Mouse (Mus musculus): ENCODE results near the gene Zfp423. TPM values are rescaled to one million over a fixed set of nuclear protein-coding genes. Genes with fewer than 3 reads are reported as not detected.

Gene Zfp423
- polyA plus RNA-seq, 1 experiment from 2014 or later = 35.0 TPM

GRCm38 (mm10) chr8:87662307-87662771 is 297.1 kb downstream of the Zfp423 start:
- H3K9me3 ChIP-seq (ENCODE audit: control insufficient read depth, low read length) = no peaks in the 10 kb centered on the region
- H3K27ac ChIP-seq (ENCODE audit: low read depth, low read length) = peak overlapping the region; percentile 81
- WGBS = 3% methylated on average over 27 of the region's 27 CpGs
- peaks cover 56% of the 10 kb centered on the region for H3K4me1 ChIP-seq (ENCODE audit: control insufficient read depth, insufficient read depth, low read length)
- peak overlapping the region; percentile 8; the same call in 1 of the 2 replicates for H3K4me3 ChIP-seq (ENCODE audit: low read depth, low read length)
- H3K36me3 ChIP-seq (ENCODE audit: control insufficient read depth, insufficient read depth, low read length) = no peaks in the 10 kb centered on the region
- ATAC-seq (ENCODE audit: low read depth) = no peak; the same call in 1 of the 2 replicates
- H3K4me2 ChIP-seq (ENCODE audit: low read depth, low read length) = peak overlapping the region; percentile 41
- no peaks in the 10 kb centered on the region for H3K27me3 ChIP-seq (ENCODE audit: control insufficient read depth, insufficient read depth, low read length)
- H3K9ac ChIP-seq (replicated peaks; ENCODE audit: low read depth, low read length) = peak overlapping the region; percentile 39; the same call in 1 of the 2 replicates

GRCm38 (mm10) chr8:87660916-87661910 is 298.2 kb downstream of the Zfp423 start:
- Histone ChIP-seq H3K9me3 (ENCODE audit: control insufficient read depth, low read length) (no peaks in the 10 kb centered on the region), H3K4me3 (ENCODE audit: low read depth, low read length) (no peak overlapping the region), H3K27me3 (ENCODE audit: control insufficient read depth, insufficient read depth, low read length) (no peaks in the 10 kb centered on the region), H3K4me1 (ENCODE audit: control insufficient read depth, insufficient read depth, low read length) (peaks cover 56% of the 10 kb centered on the region), H3K36me3 (ENCODE audit: control insufficient read depth, insufficient read depth, low read length) (no peaks in the 10 kb centered on the region), H3K9ac (replicated peaks; ENCODE audit: low read depth, low read length) (no peak overlapping the region), H3K27ac (ENCODE audit: low read depth, low read length) (peak overlapping the region; percentile 23), H3K4me2 (ENCODE audit: low read depth, low read length) (peak overlapping the region; percentile 47)
- WGBS = 8% methylated on average over 34 of the region's 34 CpGs
- no peak for ATAC-seq (ENCODE audit: low read depth)

- Histone ChIP-seq H3K4me2 (ENCODE audit: low read depth, low read length) (peak overlapping the region; percentile 47), H3K27ac (ENCODE audit: low read depth, low read length) (peak overlapping the region; percentile 55; the same call in 1 of the 2 replicates), H3K9ac (replicated peaks; ENCODE audit: low read depth, low read length) (peak overlapping the region; percentile 25; the same call in 1 of the 2 replicates), H3K27me3 (ENCODE audit: control insufficient read depth, insufficient read depth, low read length) (no peaks in the 10 kb centered on the region), H3K4me1 (ENCODE audit: control insufficient read depth, insufficient read depth, low read length) (peaks cover 56% of the 10 kb centered on the region), H3K9me3 (ENCODE audit: control insufficient read depth, low read length) (no peaks in the 10 kb centered on the region), H3K4me3 (ENCODE audit: low read depth, low read length) (peak overlapping the region; percentile 9; the same call in 1 of the 2 replicates), H3K36me3 (ENCODE audit: control insufficient read depth, insufficient read depth, low read length) (no peaks in the 10 kb centered on the region)
- ATAC-seq (ENCODE audit: low read depth) = peak; percentile 76
- WGBS = 2% methylated on average over 43 of the region's 43 CpGs
These were observed 299.1 kb downstream of the Zfp423 start for GRCm38 (mm10) chr8:87660029-87660915.

- Histone ChIP-seq H3K4me1 (ENCODE audit: control insufficient read depth, insufficient read depth, low read length) (peaks cover 36% of the 10 kb centered on the region), H3K4me3 (ENCODE audit: low read depth, low read length) (no peak overlapping the region), H3K9ac (replicated peaks; ENCODE audit: low read depth, low read length) (no peak overlapping the region), H3K27ac (ENCODE audit: low read depth, low read length) (no peak overlapping the region), H3K4me2 (ENCODE audit: low read depth, low read length) (no peak overlapping the region), H3K27me3 (ENCODE audit: control insufficient read depth, insufficient read depth, low read length) (no peaks in the 10 kb centered on the region), H3K9me3 (ENCODE audit: control insufficient read depth, low read length) (no peaks in the 10 kb centered on the region), H3K36me3 (ENCODE audit: control insufficient read depth, insufficient read depth, low read length) (no peaks in the 10 kb centered on the region)
- ATAC-seq (ENCODE audit: low read depth) = no peak
- 87% methylated on average over 4 of the region's 4 CpGs for WGBS
These were observed 301.9 kb downstream of the Zfp423 start for GRCm38 (mm10) chr8:87657488-87657887.

- Histone ChIP-seq H3K4me2 (ENCODE audit: low read depth, low read length) (peak overlapping the region; percentile 55), H3K9ac (replicated peaks; ENCODE audit: low read depth, low read length) (peak overlapping the region; percentile 34; the same call in 1 of the 2 replicates), H3K27ac (ENCODE audit: low read depth, low read length) (no peak overlapping the region), H3K4me1 (ENCODE audit: control insufficient read depth, insufficient read depth, low read length) (peaks cover 31% of the 10 kb centered on the region), H3K4me3 (ENCODE audit: low read depth, low read length) (peak overlapping the region; percentile 24; the same call in 1 of the 2 replicates), H3K9me3 (ENCODE audit: control insufficient read depth, low read length) (no peaks in the 10 kb centered on the region), H3K36me3 (ENCODE audit: control insufficient read depth, insufficient read depth, low read length) (no peaks in the 10 kb centered on the region), H3K27me3 (ENCODE audit: control insufficient read depth, insufficient read depth, low read length) (no peaks in the 10 kb centered on the region)
- 7% methylated on average over 35 of the region's 35 CpGs for WGBS
- peak; percentile 70; the same call in 1 of the 2 replicates for ATAC-seq (ENCODE audit: low read depth)
These were observed 302.7 kb downstream of the Zfp423 start for GRCm38 (mm10) chr8:87656484-87657230.

- no peak overlapping the region for H3K9ac ChIP-seq (replicated peaks; ENCODE audit: low read depth, low read length)
- no peak overlapping the region for H3K4me3 ChIP-seq (ENCODE audit: low read depth, low read length)
- no peaks in the 10 kb centered on the region for H3K9me3 ChIP-seq (ENCODE audit: control insufficient read depth, low read length)
- 0 out of 2 replicates have a peak overlapping the region, but pooled peaks have one; percentile 55 for H3K4me2 ChIP-seq (ENCODE audit: low read depth, low read length)
- no peak for ATAC-seq (ENCODE audit: low read depth)
- no peak overlapping the region for H3K27ac ChIP-seq (ENCODE audit: low read depth, low read length)
- H3K36me3 ChIP-seq (ENCODE audit: control insufficient read depth, insufficient read depth, low read length) = no peaks in the 10 kb centered on the region
- H3K27me3 ChIP-seq (ENCODE audit: control insufficient read depth, insufficient read depth, low read length) = no peaks in the 10 kb centered on the region
- peaks cover 24% of the 10 kb centered on the region for H3K4me1 ChIP-seq (ENCODE audit: control insufficient read depth, insufficient read depth, low read length)
- WGBS = 82% methylated on average over 9 of the region's 9 CpGs
These were observed 303.4 kb downstream of the Zfp423 start for GRCm38 (mm10) chr8:87655946-87656345.

- ATAC-seq (ENCODE audit: low read depth) = 0 out of 2 replicates have a peak, but pooled peaks have one; percentile 29
- Histone ChIP-seq H3K9me3 (ENCODE audit: control insufficient read depth, low read length) (no peaks in the 10 kb centered on the region), H3K4me2 (ENCODE audit: low read depth, low read length) (no peak overlapping the region), H3K36me3 (ENCODE audit: control insufficient read depth, insufficient read depth, low read length) (no peaks in the 10 kb centered on the region), H3K27me3 (ENCODE audit: control insufficient read depth, insufficient read depth, low read length) (no peaks in the 10 kb centered on the region), H3K27ac (ENCODE audit: low read depth, low read length) (peak overlapping the region; percentile 44; the same call in 1 of the 2 replicates), H3K4me1 (ENCODE audit: control insufficient read depth, insufficient read depth, low read length) (0 out of 2 replicates have a peak, but pooled peaks cover 5% of the 10 kb centered on the region), H3K4me3 (ENCODE audit: low read depth, low read length) (no peak overlapping the region), H3K9ac (replicated peaks; ENCODE audit: low read depth, low read length) (no peak overlapping the region)
- WGBS = 32% methylated on average over 9 of the region's 9 CpGs
These were observed 311.6 kb downstream of the Zfp423 start for GRCm38 (mm10) chr8:87647781-87648180.
